Comparison of ENCODE assay signal across 9 mouse cellular contexts in the genomic region with DNA sequence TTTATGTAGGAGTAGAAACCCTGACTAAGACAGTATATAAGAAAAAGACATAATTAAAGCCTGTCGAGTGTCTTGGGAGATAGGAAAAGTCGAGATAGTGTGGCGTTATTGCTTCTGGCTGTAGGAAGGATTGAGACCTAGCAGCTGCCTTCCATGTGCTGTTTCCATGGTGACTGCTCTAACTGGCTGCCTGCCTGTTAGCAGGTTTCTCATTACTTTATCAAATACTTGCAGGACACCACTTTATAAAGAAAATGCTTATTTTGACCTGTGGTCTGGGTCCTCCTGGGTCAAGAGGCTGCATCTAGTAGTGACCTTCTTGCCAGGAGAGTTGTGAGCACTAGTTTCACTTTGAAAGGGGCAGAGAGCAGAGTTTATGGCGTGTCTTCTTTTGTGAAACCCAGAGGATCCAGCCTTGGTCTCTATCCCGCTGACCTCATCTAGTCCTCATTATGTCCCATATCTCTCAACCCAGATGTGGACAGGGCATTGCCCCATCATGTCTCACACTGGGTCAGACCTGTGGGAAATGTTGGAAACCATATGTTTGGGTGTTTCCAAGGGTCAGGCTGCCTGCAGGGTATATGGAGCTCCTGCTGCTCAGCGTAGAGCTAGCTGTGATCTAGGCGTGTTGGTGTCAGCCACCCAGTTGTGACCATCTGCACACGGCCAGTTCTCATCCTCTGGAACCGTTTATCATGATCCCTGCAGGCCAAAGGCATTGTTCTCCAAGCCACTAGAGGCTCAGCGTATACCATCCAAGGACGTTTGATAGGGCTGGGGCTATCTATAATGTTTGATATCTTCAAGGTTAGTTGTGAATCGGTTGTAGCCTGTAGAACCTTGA. TPM values are rescaled to one million over a fixed set of nuclear protein-coding genes. Genes with fewer than 3 reads are reported as not detected.
DNase-seq lines count a peak whose midpoint lies in the region; ATAC-seq lines count a peak whose summit lies in the region.
"Had no signal": no experiment of that assay in that cellular context is flagged by ENCODE, and none has a peak within 500 bp of the region (broad histone marks: within the 10 kb centered on the region; RNA-seq: fewer than 3 reads in every experiment).

No protein-coding gene starts in this region.

- H3K27ac ChIP-seq in forebrain, embryonic 16.5 days (ENCODE audit: low read length), result no peak overlapping the region; the same call in 1 of the 2 replicates
- peak overlapping the region; percentile 43 for H3K27ac ChIP-seq in midbrain, embryonic 12.5 days (replicated peaks)

- H3K27me3 ChIP-seq in forebrain, embryonic 16.5 days (replicated peaks; ENCODE audit: control insufficient read depth, insufficient read depth, low read length), result no peaks in the 10 kb centered on the region
- H3K27me3 ChIP-seq in midbrain, embryonic 12.5 days, result no peaks in the 10 kb centered on the region

- H3K9me3 ChIP-seq in forebrain, embryonic 16.5 days (ENCODE audit: control insufficient read depth, low read length), result no peaks in the 10 kb centered on the region
- H3K9me3 ChIP-seq in midbrain, embryonic 12.5 days, result no peaks in the 10 kb centered on the region

- H3K4me1 ChIP-seq in forebrain, embryonic 16.5 days (replicated peaks; ENCODE audit: control insufficient read depth, insufficient read depth, low read length), result peaks cover 19% of the 10 kb centered on the region
- peaks cover 28% of the 10 kb centered on the region for H3K4me1 ChIP-seq in midbrain, embryonic 12.5 days

- no peak overlapping the region for H3K4me3 ChIP-seq in forebrain, embryonic 16.5 days (replicated peaks; ENCODE audit: low read length)
- no peak overlapping the region for H3K4me3 ChIP-seq in midbrain, embryonic 12.5 days
- H3K4me3 ChIP-seq: myocyte had no signal

- peak; percentile 45 for DNase-seq in adrenal gland, adult 2 months
- no peak for DNase-seq in adrenal gland, postnatal 4 days (ENCODE audit: low spot score in 2 of 2)
- DNase-seq in MEL-GATA-1-ER (ENCODE audit: extremely low read depth, low read depth), result peak; percentile 47
- peak; percentile 39 for DNase-seq in kidney, postnatal 14 days
- no peak for DNase-seq in thymus, postnatal 4 days
- DNase-seq in ovary, postnatal 10 days (ENCODE audit: low spot score), result no peak

- 63% methylated on average over 12 of the region's 12 CpGs for WGBS in forebrain, embryonic 16.5 days
- 66% methylated on average over 12 of the region's 12 CpGs for WGBS in midbrain, embryonic 12.5 days

- H3K4me2 ChIP-seq in forebrain, embryonic 16.5 days (ENCODE audit: low read length), result no peak overlapping the region
- H3K4me2 ChIP-seq in midbrain, embryonic 12.5 days (replicated peaks), result no peak overlapping the region

- peak; percentile 71 for ATAC-seq in forebrain, embryonic 16.5 days
- ATAC-seq in midbrain, embryonic 12.5 days (ENCODE audit: low FRiP score, low read depth), result no peak

- H3K9ac ChIP-seq in forebrain, embryonic 16.5 days (replicated peaks; ENCODE audit: low read depth, low read length), result no peak overlapping the region
- H3K9ac ChIP-seq in midbrain, embryonic 12.5 days (replicated peaks), result no peak overlapping the region

- H3K36me3 ChIP-seq in forebrain, embryonic 16.5 days (ENCODE audit: control insufficient read depth, insufficient read depth), result no peaks in the 10 kb centered on the region
- no peaks in the 10 kb centered on the region; the same call in 1 of the 2 replicates for H3K36me3 ChIP-seq in midbrain, embryonic 12.5 days

RNA-seq across cellular contexts. Expression of a gene that starts 30.1 kb away (rescaled TPM):
- total RNA-seq in adrenal gland, adult 2 months (2021), result under 1 TPM in 1 of 2 experiments, not detected in 1; 0.72 TPM
- 0.33 and 0.72 TPM in 2 replicates for polyA plus RNA-seq in adrenal gland, adult 2 months (2012; rRNA removed)
- total RNA-seq in adrenal gland, postnatal 4 days (2021), result 1 to 10 TPM in 1 of 2 experiments, under 1 TPM in 1; 0.70 to 1.0 TPM
- polyA plus RNA-seq in forebrain, embryonic 16.5 days (2015; fragmentation: Nextera tagmentation; extraction: Ambion mirVana), result 0.34 and 0.66 TPM in 2 replicates
- 0.54 and 0.88 TPM in 2 replicates for polyA plus RNA-seq in midbrain, embryonic 12.5 days (2016; fragmentation: Nextera tagmentation; extraction: Ambion mirVana)

Comparison
In these comparisons a context has a peak if more than half of its experiments do, and no peak if none do; other contexts are left out.
1. DNase-seq: peak in adrenal gland, adult 2 months (single experiment), MEL-GATA-1-ER (single experiment) and kidney, postnatal 14 days (single experiment); none in adrenal gland, postnatal 4 days (0 of 2), thymus, postnatal 4 days (single experiment) and ovary, postnatal 10 days (single experiment).